In the genomic region with DNA sequence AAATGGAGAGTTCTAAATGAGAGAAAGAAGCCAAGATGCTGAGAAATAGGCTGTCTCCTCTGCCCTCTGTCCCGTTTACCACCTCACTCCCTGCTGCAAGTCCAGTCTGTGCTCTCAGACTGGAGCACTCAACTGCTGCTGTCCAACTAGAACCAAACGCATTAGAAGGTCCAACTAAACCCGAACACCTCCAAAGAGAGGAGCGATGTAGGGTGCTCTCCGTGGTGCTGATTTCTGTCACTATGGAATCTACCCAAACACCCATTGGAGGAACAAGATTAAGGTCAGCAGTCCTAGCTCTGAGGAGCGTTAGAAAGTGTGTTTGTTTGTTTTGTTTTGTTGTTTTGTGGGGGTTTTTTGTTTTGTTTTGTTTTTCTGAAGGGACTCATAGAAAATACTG, we compare ENCODE assay signal across 10 mouse cellular contexts. TPM values are rescaled to one million over a fixed set of nuclear protein-coding genes. Genes with fewer than 3 reads are reported as not detected.
DNase-seq lines count a peak whose midpoint lies in the region; ATAC-seq and TF ChIP-seq lines count a peak whose summit lies in the region.
"Had no signal": no experiment of that assay in that cellular context is flagged by ENCODE, and none has a peak within 500 bp of the region (broad histone marks: within the 10 kb centered on the region; RNA-seq: fewer than 3 reads in every experiment).

No protein-coding gene starts in this region.

- peak; percentile 8 to 18 for DNase-seq in kidney, adult 8-10 months
- no peak for DNase-seq in kidney, adult 18-20 months
- DNase-seq in Patski (ENCODE audit: low read depth, low spot score), result peak; percentile 19
- peak; percentile 54 for DNase-seq in embryo, embryonic 9.5 days (ENCODE audit: extremely low spot score)
- peak; percentile 43 for DNase-seq in lung, postnatal 36 days
- DNase-seq in layer of hippocampus, postnatal 25 days (ENCODE audit: extremely low spot score in 1 of 2, low spot score in 1 of 2), result no peak
- no peak for DNase-seq in frontal cortex, postnatal 25 days (ENCODE audit: low spot score in 2 of 2)

- in situ Hi-C loops in Patski (cut with MboI; ENCODE audit: low pct_unique_long_range_greater_than_20kb), result no loop called here

- CTCF ChIA-PET in Patski (lab: Charles Lee), result no interaction called here

- POLR2A ChIA-PET in Patski (lab: Charles Lee), result no interaction called here

- no peak for ATAC-seq in Patski
- no peak for ATAC-seq in erythroblast, adult 5-6 weeks (replicated peaks; ENCODE audit: low FRiP score, poor library complexity, severe bottlenecking)

- no peak for TF ChIP-seq CTCF in Patski (IDR thresholded peaks at IDR 0.05)

- H3K27me3 ChIP-seq in Patski, result peaks cover 2% of the 10 kb centered on the region
- H3K27me3 ChIP-seq: neural tube, embryonic 12.5 days had no signal

RNA-seq across cellular contexts. Expression of a gene that starts 3.9 kb away (rescaled TPM):
- polyA plus RNA-seq in Patski (2021), result not detected
- total RNA-seq in layer of hippocampus, postnatal 25 days (2021), result not detected
- not detected in 2 replicates for total RNA-seq in erythroblast, adult 5-6 weeks (2015; ENCODE audit: low replicate concordance)
- not detected in 2 replicates for total RNA-seq in erythroblast, adult 5-6 weeks (2017; ENCODE audit: low replicate concordance)
- total RNA-seq: hematopoietic stem cell, adult 5-6 weeks had no signal

RNA-seq across cellular contexts. Expression of a gene that starts 10.4 kb away (rescaled TPM):
- polyA plus RNA-seq in Patski (2021), result not detected
- 1 to 10 TPM; 2.1 to 4.0 TPM for total RNA-seq in layer of hippocampus, postnatal 25 days (2021)
- total RNA-seq in erythroblast, adult 5-6 weeks (2015; ENCODE audit: low replicate concordance), result not detected in 2 replicates
- 0.28 TPM in 1 of 2 replicates, not detected in the other for total RNA-seq in erythroblast, adult 5-6 weeks (2017; ENCODE audit: low replicate concordance)
- total RNA-seq: hematopoietic stem cell, adult 5-6 weeks had no signal

RNA-seq across cellular contexts. Expression of a gene that starts 45.3 kb away (rescaled TPM):
- polyA plus RNA-seq in Patski (2021), result not detected
- not detected for total RNA-seq in layer of hippocampus, postnatal 25 days (2021)
- total RNA-seq in erythroblast, adult 5-6 weeks (2015; ENCODE audit: low replicate concordance), result not detected in 2 replicates
- total RNA-seq in erythroblast, adult 5-6 weeks (2017; ENCODE audit: low replicate concordance), result not detected in 2 replicates
- total RNA-seq: hematopoietic stem cell, adult 5-6 weeks had no signal
- polyA plus RNA-seq: neural tube, embryonic 12.5 days had no signal

RNA-seq across cellular contexts. Expression of a gene that starts 55.0 kb away (rescaled TPM):
- polyA plus RNA-seq in Patski (2021), result not detected
- under 1 TPM in 1 of 2 experiments, not detected in 1; 0.34 TPM for total RNA-seq in layer of hippocampus, postnatal 25 days (2021)
- not detected in 2 replicates for total RNA-seq in erythroblast, adult 5-6 weeks (2015; ENCODE audit: low replicate concordance)
- total RNA-seq in erythroblast, adult 5-6 weeks (2017; ENCODE audit: low replicate concordance), result not detected in 2 replicates
- total RNA-seq: hematopoietic stem cell, adult 5-6 weeks had no signal

RNA-seq across cellular contexts. Expression of a gene that starts 57.4 kb away (rescaled TPM):
- polyA plus RNA-seq in Patski (2021), result 0.10 TPM
- total RNA-seq in layer of hippocampus, postnatal 25 days (2021), result not detected
- not detected in 2 replicates for total RNA-seq in erythroblast, adult 5-6 weeks (2015; ENCODE audit: low replicate concordance)
- total RNA-seq in erythroblast, adult 5-6 weeks (2017; ENCODE audit: low replicate concordance), result not detected in 2 replicates
- total RNA-seq: hematopoietic stem cell, adult 5-6 weeks had no signal

Comparison
In these comparisons a context has a peak if more than half of its experiments do, and no peak if none do; other contexts are left out.
1. DNase-seq: peak in kidney, adult 8-10 months (2 of 2), Patski (single experiment), embryo, embryonic 9.5 days (single experiment) and lung, postnatal 36 days (single experiment); none in kidney, adult 18-20 months (single experiment), layer of hippocampus, postnatal 25 days (0 of 2) and frontal cortex, postnatal 25 days (0 of 2).